Mouse (Mus musculus): ENCODE results near the gene Zfp990.
"Not testable (repeated sequence)": the region's sequence is repeated elsewhere in the genome, so short reads cannot be mapped to it uniquely, and the experiment has no call there.

Zfp990 gene

GRCm38 (mm10) chr4:145510459-145510858 is at the start of gene Zfp990:
TSS of gene Zfp990 (plus strand) at chr4:145510759.
- not testable (repeated sequence) for DNase-seq

- DNase-seq = peak in 1 of 2 experiments; percentile 10
These were observed 46.9 kb upstream of the Zfp990 start for GRCm38 (mm10) chr4:145463553-145464253.

GRCm38 (mm10) chr4:145478128-145478527 is 32.4 kb upstream of the Zfp990 start:
- DNase-seq = no peak

GRCm38 (mm10) chr4:145480699-145481098 is 29.9 kb upstream of the Zfp990 start:
- not testable (repeated sequence) for DNase-seq

- DNase-seq = no peak
These were observed 21.2 kb upstream of the Zfp990 start for GRCm38 (mm10) chr4:145489396-145489795.

GRCm38 (mm10) chr4:145492132-145492531 is 18.4 kb upstream of the Zfp990 start:
- DNase-seq = no peak

- DNase-seq = not testable (repeated sequence)
These were observed 17.2 kb upstream of the Zfp990 start for GRCm38 (mm10) chr4:145493316-145493715.

- DNase-seq = not testable (repeated sequence)
These were observed 4.1 kb downstream of the Zfp990 start for GRCm38 (mm10) chr4:145514637-145515036.

- not testable (repeated sequence) for DNase-seq
These were observed 5.4 kb downstream of the Zfp990 start for GRCm38 (mm10) chr4:145515776-145516565.

GRCm38 (mm10) chr4:145517391-145517790 is 6.8 kb downstream of the Zfp990 start:
- DNase-seq = not testable (repeated sequence)

GRCm38 (mm10) chr4:145543861-145544260 is 33.3 kb downstream of the Zfp990 start:
- DNase-seq = not testable (repeated sequence)

GRCm38 (mm10) chr4:145545106-145545505 is 34.5 kb downstream of the Zfp990 start:
- DNase-seq = not testable (repeated sequence)

- DNase-seq = not testable (repeated sequence)
These were observed 35.3 kb downstream of the Zfp990 start for GRCm38 (mm10) chr4:145545734-145546349.

- not testable (repeated sequence) for DNase-seq
These were observed 35.9 kb downstream of the Zfp990 start for GRCm38 (mm10) chr4:145546477-145546876.

GRCm38 (mm10) chr4:145556680-145557079 is 46.1 kb downstream of the Zfp990 start:
- DNase-seq = no peak

GRCm38 (mm10) chr4:145559505-145560099 is 49.0 kb downstream of the Zfp990 start:
- no peak for DNase-seq

- no peak for DNase-seq
These were observed 53.7 kb downstream of the Zfp990 start for GRCm38 (mm10) chr4:145564111-145564821.

- not testable (repeated sequence) for DNase-seq
These were observed 59.9 kb downstream of the Zfp990 start for GRCm38 (mm10) chr4:145570461-145570860.

- not testable (repeated sequence) for DNase-seq
These were observed 66.1 kb downstream of the Zfp990 start for GRCm38 (mm10) chr4:145576623-145577022.

GRCm38 (mm10) chr4:145580333-145580732 is 69.8 kb downstream of the Zfp990 start:
- not testable (repeated sequence) for DNase-seq

- DNase-seq = peak; percentile 43 to 48
These were observed 74.5 kb downstream of the Zfp990 start, which contains the start of gene Gm13212 for GRCm38 (mm10) chr4:145585078-145585477. TSS of gene Gm13212 (plus strand) at chr4:145585166.

- peak in 1 of 2 experiments; percentile 9 for DNase-seq
These were observed 75.5 kb downstream of the Zfp990 start for GRCm38 (mm10) chr4:145586046-145586445.

Data from B cell, adult 2 months (primary cell).